Mouse (Mus musculus) erythroblast, adult 5-6 weeks (primary cell): ENCODE results near the gene Lgi4. TPM values are rescaled to one million over a fixed set of nuclear protein-coding genes. Genes with fewer than 3 reads are reported as not detected.

Experiments
- total RNA-seq, 2 experiments: library from RNA; stranded (forward) in 1 of 2; stranded (reverse) in 1 of 2; fragments of 150-400 nt in 1 of 2; fragments of 200-764, 138-1000 nt in 1 of 2; gene quantifications; 2 replicates each; pipeline versions ENCODE4 v1.2.3 to v1.2.4; 2015 to 2017; ENCODE audit warnings: low replicate concordance in 2 of 2

Gene Lgi4
- total RNA-seq, 2 experiments from 2014 or later, result not detected

Other genes starting within 250 kb of the Lgi4 start
- gene Ffar2, start 235.6 kb upstream of the Lgi4 start, total RNA-seq (2015; ENCODE audit: low replicate concordance), result 8.1 and 11.1 TPM in 2 replicates
- 10.6 and 12.3 TPM in 2 replicates for gene Ffar2, start 235.6 kb upstream of the Lgi4 start, total RNA-seq (2017; ENCODE audit: low replicate concordance)
- not detected in 2 replicates for gene Ffar3, start 203.2 kb upstream of the Lgi4 start, total RNA-seq (2015; ENCODE audit: low replicate concordance)
- gene Ffar3, start 203.2 kb upstream of the Lgi4 start, total RNA-seq (2017; ENCODE audit: low replicate concordance), result not detected in 2 replicates
- not detected in 2 replicates for gene Ffar1, start 197.8 kb upstream of the Lgi4 start, total RNA-seq (2015; ENCODE audit: low replicate concordance)
- not detected in 2 replicates for gene Ffar1, start 197.8 kb upstream of the Lgi4 start, total RNA-seq (2017; ENCODE audit: low replicate concordance)
- gene Cd22, start 179.0 kb upstream of the Lgi4 start, total RNA-seq (2015; ENCODE audit: low replicate concordance), result 1.0 and 19.6 TPM in 2 replicates
- 0.42 TPM in 1 of 2 replicates, not detected in the other for gene Cd22, start 179.0 kb upstream of the Lgi4 start, total RNA-seq (2017; ENCODE audit: low replicate concordance)
- gene Mag, start 144.5 kb upstream of the Lgi4 start, total RNA-seq (2015; ENCODE audit: low replicate concordance), result not detected in 2 replicates
- 0.70 TPM in 1 of 2 replicates, not detected in the other for gene Mag, start 144.5 kb upstream of the Lgi4 start, total RNA-seq (2017; ENCODE audit: low replicate concordance)
- gene Hamp2, start 134.7 kb upstream of the Lgi4 start, total RNA-seq (2015; ENCODE audit: low replicate concordance), result not detected in 2 replicates
- gene Hamp2, start 134.7 kb upstream of the Lgi4 start, total RNA-seq (2017; ENCODE audit: low replicate concordance), result not detected in 2 replicates
- not detected in 2 replicates for gene Hamp, start 115.3 kb upstream of the Lgi4 start, total RNA-seq (2015; ENCODE audit: low replicate concordance)
- gene Hamp, start 115.3 kb upstream of the Lgi4 start, total RNA-seq (2017; ENCODE audit: low replicate concordance), result not detected in 2 replicates
- 36.5 and 39.3 TPM in 2 replicates for gene Usf2, start 102.5 kb upstream of the Lgi4 start, total RNA-seq (2015; ENCODE audit: low replicate concordance)
- gene Usf2, start 102.5 kb upstream of the Lgi4 start, total RNA-seq (2017; ENCODE audit: low replicate concordance), result 47.0 and 47.3 TPM in 2 replicates
- gene Lsr, start 85.9 kb upstream of the Lgi4 start, total RNA-seq (2015; ENCODE audit: low replicate concordance), result 2.9 TPM in 1 of 2 replicates, not detected in the other
- 0.70 and 0.77 TPM in 2 replicates for gene Lsr, start 85.9 kb upstream of the Lgi4 start, total RNA-seq (2017; ENCODE audit: low replicate concordance)
- not detected in 2 replicates for gene Fam187b, start 85.6 kb upstream of the Lgi4 start, total RNA-seq (2015; ENCODE audit: low replicate concordance)
- not detected in 2 replicates for gene Fam187b, start 85.6 kb upstream of the Lgi4 start, total RNA-seq (2017; ENCODE audit: low replicate concordance)
- gene Fxyd5, start 16.9 kb upstream of the Lgi4 start, total RNA-seq (2015; ENCODE audit: low replicate concordance), result 183 and 286 TPM in 2 replicates
- 67.1 and 90.7 TPM in 2 replicates for gene Fxyd5, start 16.9 kb upstream of the Lgi4 start, total RNA-seq (2017; ENCODE audit: low replicate concordance)
- not detected in 2 replicates for gene Fxyd7, start 7.9 kb upstream of the Lgi4 start, total RNA-seq (2015; ENCODE audit: low replicate concordance)
- gene Fxyd7, start 7.9 kb upstream of the Lgi4 start, total RNA-seq (2017; ENCODE audit: low replicate concordance), result not detected in 2 replicates
- gene Fxyd1, start 2.1 kb upstream of the Lgi4 start, total RNA-seq (2015; ENCODE audit: low replicate concordance), result not detected in 2 replicates
- gene Fxyd1, start 2.1 kb upstream of the Lgi4 start, total RNA-seq (2017; ENCODE audit: low replicate concordance), result not detected in 2 replicates
- not detected in 2 replicates for gene Fxyd3, start 17.4 kb downstream of the Lgi4 start, total RNA-seq (2015; ENCODE audit: low replicate concordance)
- not detected in 2 replicates for gene Fxyd3, start 17.4 kb downstream of the Lgi4 start, total RNA-seq (2017; ENCODE audit: low replicate concordance)
- 4.0 and 10.0 TPM in 2 replicates for gene Hpn, start 55.9 kb downstream of the Lgi4 start, total RNA-seq (2015; ENCODE audit: low replicate concordance)
- gene Hpn, start 55.9 kb downstream of the Lgi4 start, total RNA-seq (2017; ENCODE audit: low replicate concordance), result 0.77 and 6.7 TPM in 2 replicates
- gene Scn1b, start 67.7 kb downstream of the Lgi4 start, total RNA-seq (2015; ENCODE audit: low replicate concordance), result 1.2 TPM in 1 of 2 replicates, not detected in the other
- gene Scn1b, start 67.7 kb downstream of the Lgi4 start, total RNA-seq (2017; ENCODE audit: low replicate concordance), result 1.2 TPM in 1 of 2 replicates, not detected in the other
- 20.9 and 27.9 TPM in 2 replicates for gene Gramd1a, start 96.6 kb downstream of the Lgi4 start, total RNA-seq (2015; ENCODE audit: low replicate concordance)
- gene Gramd1a, start 96.6 kb downstream of the Lgi4 start, total RNA-seq (2017; ENCODE audit: low replicate concordance), result 4.9 and 6.2 TPM in 2 replicates
- not detected in 2 replicates for gene Scgb2b2, start 231.2 kb downstream of the Lgi4 start, total RNA-seq (2015; ENCODE audit: low replicate concordance)
- not detected in 2 replicates for gene Scgb2b2, start 231.2 kb downstream of the Lgi4 start, total RNA-seq (2017; ENCODE audit: low replicate concordance)
- gene Scgb1b2, start 232.5 kb downstream of the Lgi4 start, total RNA-seq (2015; ENCODE audit: low replicate concordance), result not detected in 2 replicates
- not detected in 2 replicates for gene Scgb1b2, start 232.5 kb downstream of the Lgi4 start, total RNA-seq (2017; ENCODE audit: low replicate concordance)